Mouse (Mus musculus) C2C12 (cell line): ENCODE results near the gene L2hgdh.

Experiments
- CTCF ChIP-seq: IDR thresholded peaks from one replicate; pipeline ENCODE4 v1.5.1; 2011; ENCODE audit not compliant: control insufficient read depth, insufficient read depth, insufficient read length
- MAX ChIP-seq: IDR thresholded peaks from one replicate; pipeline ENCODE4 v1.6.1; 2011; ENCODE audit warnings: mild to moderate bottlenecking, control low read depth
- MYOG ChIP-seq: IDR thresholded peaks from one replicate; pipeline ENCODE4 v1.6.1; 2011; ENCODE audit not compliant: control insufficient read depth, insufficient read length; ENCODE audit errors: extremely low read depth
- USF1 ChIP-seq: IDR thresholded peaks from one replicate; pipeline ENCODE4 v1.6.1; 2011; ENCODE audit warnings: low read depth, mild to moderate bottlenecking, control low read depth, moderate library complexity

DNA sequence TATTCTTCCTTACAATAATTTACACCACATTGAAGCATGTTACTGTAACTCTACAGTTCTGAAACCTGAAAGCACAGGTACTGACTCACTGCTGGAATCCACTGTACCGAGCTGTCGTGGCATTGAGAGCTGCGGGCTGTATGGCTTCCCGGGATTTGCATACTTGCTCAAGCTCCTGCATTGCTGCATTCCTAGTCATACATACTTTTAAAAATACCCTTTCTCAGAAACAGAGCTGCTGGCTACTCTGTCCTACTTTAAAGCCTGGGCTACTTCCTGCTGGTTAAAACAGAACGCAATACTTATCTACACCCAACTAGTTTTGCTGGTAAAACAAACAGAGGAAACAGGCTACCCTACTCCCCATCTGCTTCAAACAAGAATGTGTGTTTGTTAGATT lies 19.5 kb upstream of the L2hgdh start:
- TF ChIP-seq CTCF (no peak), USF1 (no peak), MAX (no peak), MYOG (no peak)
